Mouse (Mus musculus) right cerebral cortex, postnatal 25 days (tissue): ENCODE data around the gene Abat.

Experiments used
- DNase-seq: peaks from one replicate; pipeline ENCODE4 v3.0.0; 2022

The Abat gene

GRCm38 (mm10) chr16:8638131-8638530 lies 124.9 kb downstream of the Abat start:
- DNase-seq: no peak

DNA sequence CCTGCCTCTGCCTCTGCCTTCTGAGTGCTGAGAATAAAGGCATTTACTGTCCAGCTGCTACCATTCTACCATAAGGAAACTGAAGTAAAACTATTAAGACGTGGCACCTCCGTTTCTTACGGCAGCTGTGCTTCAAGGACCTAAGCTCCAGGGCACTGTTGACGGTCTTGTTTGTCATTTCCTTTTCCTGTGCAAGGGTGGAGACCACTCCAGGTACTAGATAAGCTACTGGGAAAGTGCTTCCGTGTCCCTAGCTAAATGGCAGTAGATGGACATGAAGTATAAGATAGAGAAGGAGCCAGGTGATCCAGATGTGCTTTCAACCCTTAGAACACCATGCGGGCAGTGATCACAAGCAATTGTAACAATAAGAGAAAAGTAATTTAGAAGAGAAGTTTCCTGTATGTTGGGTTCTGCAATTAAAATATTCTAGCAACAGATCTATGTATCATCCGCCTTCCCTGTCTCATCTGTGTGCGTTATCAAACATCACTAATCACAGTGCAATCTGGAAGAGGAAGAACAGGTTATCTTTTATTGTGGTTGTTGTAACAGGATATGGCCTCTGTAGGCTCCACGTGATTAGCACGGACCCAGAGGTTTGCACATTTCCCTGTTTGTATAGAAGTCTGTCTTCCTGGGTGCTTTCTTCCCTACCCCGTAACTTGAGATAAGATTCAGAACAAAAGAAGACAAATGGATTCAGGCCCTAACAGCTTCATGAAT lies 126.4 kb downstream of the Abat start:
- DNase-seq: no peak

GRCm38 (mm10) chr16:8643855-8644254 lies 130.6 kb downstream of the Abat start:
- peak; percentile 28 for DNase-seq

- DNase-seq: no peak
Measured at GRCm38 (mm10) chr16:8645546-8645945, 132.3 kb downstream of the Abat start.

GRCm38 (mm10) chr16:8650007-8650406 lies 136.8 kb downstream of the Abat start:
- DNase-seq: no peak

DNA sequence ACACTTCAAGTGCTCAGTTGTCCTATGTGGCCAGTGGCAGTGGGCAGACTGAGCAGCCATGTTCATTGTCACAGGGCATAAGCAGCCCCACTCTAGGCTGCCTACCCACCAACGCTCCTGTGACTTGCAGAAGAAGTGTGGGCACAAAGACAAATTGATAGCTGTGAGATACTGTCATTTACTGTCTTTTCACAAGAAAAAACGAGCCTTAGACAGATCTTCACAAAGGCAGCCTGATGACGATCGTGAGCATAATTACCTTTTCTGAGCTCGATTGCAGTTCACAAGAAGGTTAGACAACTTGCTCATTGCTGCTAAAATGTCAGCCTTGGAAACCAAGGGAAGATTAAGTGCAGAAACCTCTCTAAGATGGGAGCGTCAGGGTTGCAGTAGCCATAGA lies 141.9 kb downstream of the Abat start:
- DNase-seq: no peak

- DNase-seq: no peak
Measured at GRCm38 (mm10) chr16:8655599-8655998, 142.4 kb downstream of the Abat start.

DNA sequence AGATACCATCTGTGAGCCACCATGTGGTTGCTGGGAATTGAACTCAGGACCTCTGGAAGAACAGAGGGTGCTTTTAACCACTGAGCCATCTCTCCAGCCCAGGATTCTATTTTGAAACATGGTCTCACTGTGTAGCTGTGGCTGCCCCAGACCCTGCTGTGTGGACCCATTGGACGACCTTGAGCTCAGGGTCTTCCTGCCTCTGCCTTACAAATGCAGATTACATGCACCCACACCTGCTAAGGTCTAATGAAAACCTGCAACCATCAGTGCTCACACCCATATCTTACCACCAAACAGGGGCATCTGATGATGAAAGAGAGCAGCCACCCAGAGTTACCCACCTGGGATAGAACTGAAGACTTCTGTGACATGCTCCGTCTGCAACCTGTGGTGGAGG lies 143.0 kb downstream of the Abat start:
- DNase-seq: no peak

- no peak for DNase-seq
Measured at GRCm38 (mm10) chr16:8658349-8658748, 145.1 kb downstream of the Abat start.

GRCm38 (mm10) chr16:8658764-8659163 lies 145.5 kb downstream of the Abat start:
- no peak for DNase-seq

DNA sequence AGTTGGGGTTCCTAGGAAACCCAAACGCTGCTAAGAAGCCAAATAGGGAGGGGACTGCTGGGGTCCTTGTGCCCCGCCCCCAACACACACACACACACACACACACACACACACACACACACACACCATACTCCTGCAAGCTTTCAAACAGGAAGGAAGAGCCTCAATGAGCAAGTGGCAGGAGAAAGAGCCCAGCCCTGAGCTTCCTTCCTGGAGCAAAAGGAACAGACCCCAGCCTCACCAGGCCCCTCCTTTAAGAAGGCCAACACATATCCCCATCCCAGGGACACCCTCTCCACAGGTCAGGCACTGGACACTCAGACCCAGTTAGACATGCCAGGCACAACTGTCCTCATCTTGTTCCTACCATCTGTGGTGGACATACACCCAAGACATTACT lies 149.8 kb downstream of the Abat start:
- no peak for DNase-seq

DNA sequence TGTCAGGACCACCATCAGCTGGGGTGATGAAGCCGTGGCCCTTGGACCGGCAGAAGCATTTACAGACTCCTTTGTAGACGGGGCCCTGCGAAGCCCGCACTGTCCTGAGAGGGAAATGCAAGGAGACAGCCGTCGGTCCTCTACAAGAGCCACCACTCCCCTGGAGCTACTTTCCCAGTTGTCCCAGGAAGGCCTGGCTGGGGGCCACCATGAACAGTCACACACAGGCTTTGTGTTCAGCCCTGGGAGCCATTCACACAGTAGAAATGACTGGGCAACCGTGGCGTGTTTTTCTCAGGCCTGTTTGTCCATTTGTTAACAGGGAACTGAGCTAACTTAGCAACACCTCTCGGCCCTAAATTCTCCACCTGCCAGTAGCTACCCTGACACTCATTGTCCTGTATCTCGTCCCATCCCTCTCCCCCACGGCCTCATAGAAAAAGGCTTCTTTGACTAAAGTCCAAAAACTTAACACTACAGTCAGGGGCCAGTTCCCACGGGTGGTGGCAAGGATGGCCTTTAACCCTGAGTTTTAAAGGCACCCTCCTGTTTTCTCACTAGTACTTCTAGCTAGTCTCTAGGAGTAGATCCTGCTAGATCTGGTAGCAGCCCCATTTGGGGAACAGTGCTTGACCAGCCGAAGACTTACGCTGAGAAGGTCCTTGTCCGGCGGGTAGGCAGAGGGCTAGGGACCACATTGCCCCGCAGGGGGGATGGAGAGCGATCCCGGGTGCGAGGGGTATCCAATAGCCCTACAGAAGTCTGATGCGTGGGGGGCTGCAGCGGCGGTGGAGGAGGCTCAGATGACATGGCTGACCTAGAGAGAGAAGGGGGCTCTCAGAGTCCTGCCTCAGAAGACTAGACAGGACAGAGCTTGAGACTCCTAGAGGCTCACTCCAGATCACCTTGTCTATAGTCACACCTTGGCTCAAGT lies 150.6 kb downstream of the Abat start:
- DNase-seq: no peak

DNA sequence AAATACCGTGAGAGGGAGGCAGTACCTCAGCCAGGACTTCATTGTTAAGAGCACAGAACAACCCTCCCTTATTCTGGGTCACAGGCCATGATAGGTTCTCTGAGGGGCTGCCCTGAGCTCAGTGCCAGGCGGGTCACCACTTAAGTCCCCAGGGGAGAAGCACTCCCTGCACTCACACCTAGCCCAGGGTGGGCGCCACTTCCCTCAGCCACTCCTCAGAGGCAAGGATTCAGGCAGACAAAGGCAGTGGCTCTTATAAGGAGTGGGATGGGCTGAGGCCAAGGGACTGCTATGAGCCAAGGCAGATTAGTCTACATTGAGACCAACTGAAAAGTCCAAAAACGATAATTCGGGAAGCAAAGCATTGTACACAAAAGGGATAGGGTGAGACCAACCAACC lies 152.1 kb downstream of the Abat start:
- DNase-seq: no peak

- no peak for DNase-seq
Measured at GRCm38 (mm10) chr16:8666452-8666851, 153.2 kb downstream of the Abat start.

GRCm38 (mm10) chr16:8667261-8667660 lies 154.0 kb downstream of the Abat start:
- no peak for DNase-seq

DNA sequence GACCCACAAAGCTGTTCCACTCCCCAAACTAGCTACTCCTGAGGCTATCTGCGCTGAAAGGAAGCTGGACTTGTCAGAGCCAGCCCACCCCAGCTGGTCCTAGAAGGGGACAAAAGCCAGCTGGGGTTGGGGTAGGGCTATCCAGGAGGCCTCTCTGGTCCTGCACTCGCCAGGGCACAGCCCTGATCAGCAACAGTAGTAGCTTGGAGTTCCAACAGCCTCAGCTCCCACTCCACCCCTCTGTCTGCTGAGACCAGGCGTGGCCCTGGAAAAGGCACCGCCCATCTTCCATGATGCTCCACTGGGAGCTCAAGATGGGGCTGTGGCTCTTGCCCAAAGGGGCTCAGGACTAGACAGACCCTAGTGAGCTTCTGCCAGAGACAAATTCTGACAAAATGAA lies 154.6 kb downstream of the Abat start:
- no peak for DNase-seq

DNA sequence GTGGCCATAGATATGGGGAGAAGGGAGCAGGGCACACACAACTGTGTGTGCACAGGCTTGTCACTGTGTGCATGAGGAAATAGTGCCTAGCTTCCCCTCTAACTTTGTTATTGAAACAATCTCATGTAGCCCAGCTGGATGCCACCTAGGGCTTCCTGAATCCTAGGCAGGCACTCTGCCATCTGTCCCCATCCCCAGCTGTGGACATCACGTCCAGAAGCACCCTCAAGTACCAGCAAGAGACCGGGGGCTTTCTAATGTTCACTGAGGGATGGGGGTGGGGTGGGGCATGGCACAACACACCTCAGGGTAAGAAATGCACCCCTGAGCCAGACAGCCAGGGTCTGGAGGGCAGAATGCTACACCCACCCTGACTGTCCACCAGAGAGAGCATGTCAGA lies 155.2 kb downstream of the Abat start:
- no peak for DNase-seq

DNA sequence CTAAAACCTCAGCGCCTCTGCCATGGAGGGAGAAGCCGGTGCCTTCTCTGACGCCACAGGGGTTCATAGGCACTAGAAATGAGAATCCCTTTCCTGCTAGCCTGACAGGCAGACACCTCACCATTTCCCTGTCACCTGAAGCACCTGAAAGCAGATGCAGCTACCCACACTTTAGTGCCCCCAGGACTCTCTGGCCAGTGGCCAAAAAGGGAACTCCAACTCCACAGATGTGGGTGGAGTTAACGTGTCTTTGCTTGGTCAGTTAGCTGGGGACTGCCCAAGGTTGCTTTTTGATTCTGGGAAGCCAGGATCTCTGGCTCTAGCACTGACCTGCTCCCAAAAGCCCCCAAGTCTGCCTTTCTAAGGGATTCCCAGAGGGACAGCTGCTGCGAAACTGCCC lies 156.2 kb downstream of the Abat start:
- no peak for DNase-seq

DNA sequence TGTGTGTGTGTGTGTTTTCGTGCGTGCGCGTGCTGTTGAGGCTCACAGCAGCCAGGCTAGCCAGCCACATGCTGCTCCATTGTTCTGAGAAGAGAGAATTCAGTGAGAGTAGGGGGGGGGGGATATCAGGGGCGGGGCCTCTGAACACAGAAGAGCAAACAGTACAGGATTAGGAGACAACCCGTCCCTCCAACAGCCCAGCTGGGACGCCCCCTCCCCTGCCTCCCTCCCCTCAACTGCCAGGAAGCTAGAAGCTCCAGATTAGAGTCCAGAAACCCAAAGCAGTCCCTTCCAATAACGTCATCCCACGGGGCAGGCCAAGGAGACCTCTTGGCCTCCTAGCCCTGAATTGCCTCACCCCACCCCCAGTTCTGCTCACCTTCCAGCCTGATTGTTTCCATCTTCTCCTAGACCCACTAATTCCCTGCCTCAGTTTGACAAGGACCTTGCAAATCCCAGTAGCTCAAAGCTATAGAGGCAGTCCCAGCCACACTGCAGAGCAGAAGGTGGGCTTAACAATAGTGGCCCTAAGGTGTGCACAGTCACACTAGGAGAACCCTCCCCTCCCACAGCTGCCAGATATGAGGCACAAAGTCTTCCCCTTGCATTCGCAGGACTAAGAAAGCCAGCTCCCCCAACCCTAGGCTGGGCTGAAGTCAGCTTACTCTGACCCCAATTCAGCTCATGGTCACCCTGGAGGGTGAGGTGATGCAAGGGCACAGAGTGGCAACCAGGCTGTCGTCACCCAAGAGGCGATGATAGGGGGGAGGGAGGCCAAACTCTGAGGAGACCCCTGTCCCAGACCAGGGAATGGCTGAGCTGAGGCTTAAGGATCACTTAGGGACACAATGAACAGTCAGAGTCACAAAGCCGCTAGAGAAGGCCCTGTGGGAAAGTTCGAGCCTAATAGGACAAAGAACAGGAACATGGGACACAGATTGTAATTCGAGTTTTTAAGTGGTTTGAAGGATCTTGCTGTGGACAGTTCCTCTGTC lies 157.1 kb downstream of the Abat start:
- DNase-seq: no peak
